Mouse (Mus musculus) cerebellum, adult 8-10 months (tissue): Measurements from ENCODE around the gene Spns2.
A peak's percentile ranks its signal among the peaks of the same experiment; 100 is the strongest.
"Not testable (repeated sequence)": the region's sequence is repeated elsewhere in the genome, so short reads cannot be mapped to it uniquely, and the experiment has no call there.

Source experiments
- DNase-seq: peaks from one replicate; pipeline ENCODE4 v3.0.0; 2022

Spns2 gene

GRCm38 (mm10) chr11:72469217-72469616 is 20.5 kb downstream of the Spns2 start:
- DNase-seq: no peak

- DNase-seq: no peak
Observed at GRCm38 (mm10) chr11:72468525-72468924, 21.2 kb downstream of the Spns2 start.

- no peak for DNase-seq
Observed at GRCm38 (mm10) chr11:72466694-72467507, 22.8 kb downstream of the Spns2 start.

GRCm38 (mm10) chr11:72465978-72466693 is 23.6 kb downstream of the Spns2 start:
- DNase-seq: no peak

GRCm38 (mm10) chr11:72464821-72465220 is 24.9 kb downstream of the Spns2 start:
- DNase-seq: no peak

GRCm38 (mm10) chr11:72461500-72461981 is 28.2 kb downstream of the Spns2 start:
- DNase-seq: no peak

- no peak for DNase-seq
Observed at GRCm38 (mm10) chr11:72458502-72458901, 31.2 kb downstream of the Spns2 start.

GRCm38 (mm10) chr11:72457995-72458496 is 31.7 kb downstream of the Spns2 start:
- DNase-seq: no peak

GRCm38 (mm10) chr11:72455694-72456093 is 34.0 kb downstream of the Spns2 start:
- DNase-seq: no peak

GRCm38 (mm10) chr11:72453105-72453953 is 36.4 kb downstream of the Spns2 start:
- no peak for DNase-seq

- DNase-seq: no peak
Observed at GRCm38 (mm10) chr11:72452140-72452665, 37.5 kb downstream of the Spns2 start.

- no peak for DNase-seq
Observed at GRCm38 (mm10) chr11:72447475-72447874, 42.2 kb downstream of the Spns2 start.

- no peak for DNase-seq
Observed at GRCm38 (mm10) chr11:72446311-72447105, 43.2 kb downstream of the Spns2 start.

GRCm38 (mm10) chr11:72440965-72441664 is 48.6 kb downstream of the Spns2 start, which contains the start of gene Mybbp1a:
TSS of gene Mybbp1a (plus strand) at chr11:72441355.
- peak; percentile 99 for DNase-seq

GRCm38 (mm10) chr11:72440597-72440964 is 49.1 kb downstream of the Spns2 start:
- not testable (repeated sequence) for DNase-seq

GRCm38 (mm10) chr11:72438411-72438810 is 51.3 kb downstream of the Spns2 start:
- no peak for DNase-seq

- no peak for DNase-seq
Observed at GRCm38 (mm10) chr11:72436756-72437650, 52.7 kb downstream of the Spns2 start.

GRCm38 (mm10) chr11:72436271-72436670 is 53.4 kb downstream of the Spns2 start:
- no peak for DNase-seq

- DNase-seq: no peak
Observed at GRCm38 (mm10) chr11:72435694-72436045, 54.0 kb downstream of the Spns2 start.
